In genomic region chr7:45058607-45059571, GRCm38 (mm10) we compare ENCODE assay signal across 10 mouse cellular contexts. TPM values are rescaled to one million over a fixed set of nuclear protein-coding genes. Genes with fewer than 3 reads are reported as not detected.
DNase-seq lines count a peak whose midpoint lies in the region; ATAC-seq lines count a peak whose summit lies in the region.
"Had no signal": no experiment of that assay in that cellular context is flagged by ENCODE, and none has a peak within 500 bp of the region (broad histone marks: within the 10 kb centered on the region; RNA-seq: fewer than 3 reads in every experiment).

No protein-coding gene starts in this region.

- peaks cover 45% of the 10 kb centered on the region for H3K4me1 ChIP-seq in forebrain, embryonic 12.5 days
- peaks cover 18% of the 10 kb centered on the region; the same call in 1 of the 2 replicates for H3K4me1 ChIP-seq in limb, embryonic 11.5 days (ENCODE audit: control insufficient read depth, insufficient read depth, low read length)

- H3K27ac ChIP-seq in forebrain, embryonic 12.5 days = peak overlapping the region; percentile 74
- peak overlapping the region; percentile 47; the same call in 1 of the 2 replicates for H3K27ac ChIP-seq in limb, embryonic 11.5 days (replicated peaks; ENCODE audit: low read depth, low read length)
- H3K27ac ChIP-seq: liver, embryonic 15.5 days had no signal

- no peak overlapping the region for H3K9ac ChIP-seq in forebrain, embryonic 12.5 days
- H3K9ac ChIP-seq in limb, embryonic 11.5 days (ENCODE audit: low read length) = 0 out of 2 replicates have a peak overlapping the region, but pooled peaks have one; percentile 9
- H3K9ac ChIP-seq: liver, embryonic 15.5 days had no signal

- WGBS in forebrain, embryonic 12.5 days = 79% methylated on average over 10 of the region's 10 CpGs
- 79% methylated on average over 10 of the region's 10 CpGs for WGBS in limb, embryonic 11.5 days

- 0 out of 2 replicates have a peak overlapping the region, but pooled peaks have one; percentile 10 for H3K4me2 ChIP-seq in forebrain, embryonic 12.5 days
- peak overlapping the region; percentile 25; the same call in 1 of the 2 replicates for H3K4me2 ChIP-seq in limb, embryonic 11.5 days (ENCODE audit: low read depth, severe bottlenecking)
- H3K4me2 ChIP-seq: liver, embryonic 15.5 days had no signal

- no peaks in the 10 kb centered on the region for H3K27me3 ChIP-seq in forebrain, embryonic 12.5 days
- no peaks in the 10 kb centered on the region for H3K27me3 ChIP-seq in limb, embryonic 11.5 days (ENCODE audit: control insufficient read depth, insufficient read depth, low read length)
- H3K27me3 ChIP-seq: liver, embryonic 15.5 days had no signal

- H3K9me3 ChIP-seq in forebrain, embryonic 12.5 days = no peaks in the 10 kb centered on the region
- no peaks in the 10 kb centered on the region for H3K9me3 ChIP-seq in limb, embryonic 11.5 days (ENCODE audit: control insufficient read depth, low read length)
- H3K9me3 ChIP-seq: liver, embryonic 15.5 days had no signal

- no peaks in the 10 kb centered on the region for H3K36me3 ChIP-seq in forebrain, embryonic 12.5 days (replicated peaks)
- H3K36me3 ChIP-seq in limb, embryonic 11.5 days (ENCODE audit: control insufficient read depth, insufficient read depth, low read length) = 0 out of 2 replicates have a peak, but pooled peaks cover 2% of the 10 kb centered on the region

- no peak for ATAC-seq in forebrain, embryonic 12.5 days (ENCODE audit: low FRiP score)
- ATAC-seq in limb, embryonic 11.5 days (ENCODE audit: insufficient number of reproducible peaks, low FRiP score, low TSS enrichment, low read depth) = peak; percentile 14; the same call in 1 of the 2 replicates

- peak; percentile 29 for DNase-seq in cerebellum, adult 8-10 months
- no peak for DNase-seq in cerebellum, adult 18-20 months
- DNase-seq in MN1 (ENCODE audit: low spot score) = peak; percentile 61
- DNase-seq in limb, embryonic 11.5 days (ENCODE audit: low spot score) = peak; percentile 67
- DNase-seq in lung, postnatal 36 days = no peak
- no peak for DNase-seq in frontal cortex, postnatal 10 days (ENCODE audit: low spot score in 2 of 2)
- DNase-seq in urinary bladder, postnatal 14 days (ENCODE audit: low spot score) = no peak

- H3K4me3 ChIP-seq in forebrain, embryonic 12.5 days (replicated peaks) = 0 out of 2 replicates have a peak overlapping the region, but pooled peaks have one; percentile 10
- H3K4me3 ChIP-seq in limb, embryonic 11.5 days (ENCODE audit: low read depth, low read length) = 0 out of 2 replicates have a peak overlapping the region, but pooled peaks have one; percentile 3
- H3K4me3 ChIP-seq: liver, embryonic 15.5 days; myocyte had no signal

RNA-seq across cellular contexts. Expression of gene Nosip, which starts 3.3 kb away (rescaled TPM):
- 53.7 and 54.4 TPM in 2 replicates for polyA plus RNA-seq in forebrain, embryonic 12.5 days (2016; fragmentation: Nextera tagmentation; extraction: Ambion mirVana)
- polyA plus RNA-seq in limb, embryonic 11.5 days (2014; fragmentation: Nextera tagmentation; extraction: Ambion mirVana) = 70.2 and 73.9 TPM in 2 replicates

RNA-seq across cellular contexts. Expression of gene Prrg2, which starts 3.6 kb away (rescaled TPM):
- polyA plus RNA-seq in forebrain, embryonic 12.5 days (2016; fragmentation: Nextera tagmentation; extraction: Ambion mirVana) = 17.1 and 18.2 TPM in 2 replicates
- polyA plus RNA-seq in limb, embryonic 11.5 days (2014; fragmentation: Nextera tagmentation; extraction: Ambion mirVana) = 22.1 and 24.6 TPM in 2 replicates

RNA-seq across cellular contexts. Expression of gene Prr12, which starts 6.2 kb away (rescaled TPM):
- polyA plus RNA-seq in forebrain, embryonic 12.5 days (2016; fragmentation: Nextera tagmentation; extraction: Ambion mirVana) = 13.1 and 13.6 TPM in 2 replicates
- 18.5 and 20.0 TPM in 2 replicates for polyA plus RNA-seq in limb, embryonic 11.5 days (2014; fragmentation: Nextera tagmentation; extraction: Ambion mirVana)

RNA-seq across cellular contexts. Expression of gene Rcn3, which starts 33.1 kb away (rescaled TPM):
- 80.5 and 101 TPM in 2 replicates for polyA plus RNA-seq in forebrain, embryonic 12.5 days (2016; fragmentation: Nextera tagmentation; extraction: Ambion mirVana)
- 220 and 245 TPM in 2 replicates for polyA plus RNA-seq in limb, embryonic 11.5 days (2014; fragmentation: Nextera tagmentation; extraction: Ambion mirVana)

RNA-seq across cellular contexts. Expression of gene Rras, which starts 41.1 kb away (rescaled TPM):
- 11.4 and 13.8 TPM in 2 replicates for polyA plus RNA-seq in forebrain, embryonic 12.5 days (2016; fragmentation: Nextera tagmentation; extraction: Ambion mirVana)
- polyA plus RNA-seq in limb, embryonic 11.5 days (2014; fragmentation: Nextera tagmentation; extraction: Ambion mirVana) = 20.8 and 21.0 TPM in 2 replicates

Comparison
In these comparisons a context has a peak if more than half of its experiments do, and no peak if none do; other contexts are left out.
1. DNase-seq: peak in cerebellum, adult 8-10 months (single experiment), MN1 (single experiment) and limb, embryonic 11.5 days (single experiment); none in cerebellum, adult 18-20 months (0 of 2), lung, postnatal 36 days (single experiment), frontal cortex, postnatal 10 days (0 of 2) and urinary bladder, postnatal 14 days (single experiment).